Mouse (Mus musculus) heart, embryonic 13.5 days (tissue): ENCODE data around the gene Triap1. TPM values are rescaled to one million over a fixed set of nuclear protein-coding genes. Genes with fewer than 3 reads are reported as not detected.
A peak's percentile ranks its signal among the peaks of the same experiment; 100 is the strongest.

ENCODE experiments used
- ATAC-seq: fragments of 200-750 bp; cut with Nextera tagmentation; 2 replicates; pipeline ENCODE4 v1.8.0; 2017; ENCODE audit warnings: moderate TSS enrichment; ENCODE audit not compliant: insufficient number of reproducible peaks, low FRiP score, low TSS enrichment; ENCODE audit errors: extremely low read depth
- H3K27ac ChIP-seq: fragments of 300-500 bp; sonication (generic); replicated peaks from 2 replicates; pipeline ENCODE4 v1.5.1; 2015; ENCODE audit warnings: moderate library complexity, mild to moderate bottlenecking, inconsistent platforms
- H3K27me3 ChIP-seq: fragments of 300-500 bp; sonication (generic); replicated peaks from 2 replicates; pipeline ENCODE4 v1.6.1; 2015; ENCODE audit warnings: mild to moderate bottlenecking, inconsistent platforms
- H3K36me3 ChIP-seq: fragments of 300-500 bp; sonication (generic); 2 replicates; pipeline ENCODE4 v1.6.1; 2015; ENCODE audit warnings: mild to moderate bottlenecking, inconsistent platforms
- H3K4me1 ChIP-seq: fragments of 300-500 bp; sonication (generic); 2 replicates; pipeline ENCODE4 v1.6.1; 2015; ENCODE audit warnings: inconsistent platforms
- H3K4me2 ChIP-seq: fragments of 300-500 bp; sonication (generic); 2 replicates; pipeline ENCODE4 v1.6.1; 2015; ENCODE audit warnings: inconsistent platforms, mild to moderate bottlenecking, moderate library complexity
- H3K4me3 ChIP-seq: fragments of 300-500 bp; sonication (generic); 2 replicates; pipeline ENCODE4 v1.5.1; 2015; ENCODE audit warnings: moderate library complexity, mild to moderate bottlenecking, inconsistent platforms
- H3K9ac ChIP-seq: fragments of 300-500 bp; sonication (generic); 2 replicates; pipeline ENCODE4 v1.6.1; 2015; ENCODE audit warnings: inconsistent platforms, mild to moderate bottlenecking, moderate library complexity
- H3K9me3 ChIP-seq: fragments of 300-500 bp; sonication (generic); 2 replicates; pipeline ENCODE4 v1.6.1; 2016; ENCODE audit warnings: inconsistent platforms
- WGBS: fragments of 180-500 bp; shearing (Covaris S2); methylation state at CpG from one replicate; pipeline ENCODE4 v1.1.7; 2015; ENCODE audit warnings: mixed read lengths; 5-methylcytosine and 5-hydroxymethylcytosine counted together
- polyA plus RNA-seq: library from polyadenylated mRNA; unstranded; fragments of >200 nt; fragmentation: Nextera tagmentation; extraction: Ambion mirVana; gene quantifications from 2 replicates; pipeline ENCODE4 v1.2.1, GENCODE M21; 2015

Gene Triap1
- polyA plus RNA-seq, 1 experiment from 2014 or later: 42.4 TPM

DNA sequence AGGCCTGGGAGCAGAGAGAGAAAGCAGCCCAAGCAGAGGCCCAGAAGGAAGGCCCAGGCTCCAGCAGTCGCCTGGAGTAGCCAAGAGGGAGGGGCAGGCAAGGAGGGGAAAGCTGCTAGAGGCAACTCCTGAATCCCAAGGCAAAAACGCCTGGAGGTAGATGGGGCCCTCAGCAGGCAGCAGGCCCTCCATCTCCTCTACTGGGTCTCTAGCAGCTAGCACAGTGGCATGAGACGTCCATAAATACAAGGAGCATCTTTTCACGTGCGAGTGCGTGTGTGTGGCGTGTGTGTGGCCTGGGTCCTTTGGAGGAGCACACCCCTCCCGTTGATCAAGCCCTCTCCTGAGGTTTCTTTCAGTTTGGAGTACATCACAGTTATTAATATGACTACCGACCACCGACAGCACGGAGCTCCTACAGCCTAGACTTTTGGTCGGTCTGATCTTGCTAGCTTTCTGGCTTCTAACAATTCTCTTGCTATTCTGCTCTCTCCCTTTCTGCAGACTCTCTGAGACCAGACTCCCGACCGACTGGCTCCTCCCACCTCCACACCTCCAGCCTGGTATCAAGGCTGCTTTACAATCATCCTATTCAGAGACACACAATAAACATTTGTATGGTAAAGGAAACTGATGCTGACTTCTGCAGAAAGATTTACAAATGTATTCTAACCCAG, 23.9 kb upstream of the Triap1 start:
- Histone ChIP-seq H3K4me1 (peaks cover 54% of the 10 kb centered on the region), H3K27ac (peak overlapping the region; percentile 58), H3K27me3 (no peaks in the 10 kb centered on the region), H3K36me3 (no peaks in the 10 kb centered on the region), H3K4me3 (no peak overlapping the region), H3K9ac (peak overlapping the region; percentile 41), H3K9me3 (no peaks in the 10 kb centered on the region), H3K4me2 (peak overlapping the region; percentile 56)
- ATAC-seq: no peak
- WGBS: 12% methylated on average over 14 of the region's 14 CpGs

DNA sequence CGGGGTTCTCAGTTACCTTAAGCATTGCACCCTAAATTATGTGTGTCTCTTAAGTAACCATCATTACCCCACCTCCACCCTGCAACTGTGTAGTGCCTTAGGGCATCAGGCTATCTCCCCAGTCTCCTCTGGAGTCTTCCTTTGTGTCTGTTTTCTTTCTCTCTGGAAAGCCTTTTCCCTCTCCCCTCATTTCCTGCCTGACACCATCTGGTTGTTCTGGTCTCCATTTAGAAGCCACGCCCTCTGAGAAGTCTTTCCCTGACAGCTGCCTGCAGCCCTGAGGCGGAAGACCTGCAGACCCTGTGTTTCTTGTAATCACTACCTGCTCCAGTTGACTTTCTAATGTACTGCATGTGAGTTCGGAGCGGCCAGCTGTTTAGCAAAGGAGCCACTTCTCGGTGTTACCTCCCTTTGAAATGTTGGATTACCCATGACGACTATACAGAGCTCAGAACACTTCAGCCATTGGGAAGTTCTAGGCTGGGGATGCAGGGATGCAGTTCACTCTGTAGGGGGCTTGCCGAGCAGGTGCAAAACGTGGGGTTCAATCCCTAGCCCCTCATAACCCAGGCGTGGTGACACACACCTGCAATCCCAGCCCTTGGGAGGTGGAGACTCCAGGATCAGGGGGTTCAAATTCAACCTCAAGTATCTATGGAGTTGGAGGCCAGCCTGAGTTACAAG, 23.2 kb upstream of the Triap1 start:
- peak overlapping the region; percentile 56 for H3K4me2 ChIP-seq
- H3K9ac ChIP-seq: peak overlapping the region; percentile 41; the same call in 1 of the 2 replicates
- H3K9me3 ChIP-seq: no peaks in the 10 kb centered on the region
- ATAC-seq: no peak
- H3K4me1 ChIP-seq: peaks cover 47% of the 10 kb centered on the region
- WGBS: 8% methylated on average over 10 of the region's 10 CpGs
- H3K36me3 ChIP-seq: no peaks in the 10 kb centered on the region
- H3K4me3 ChIP-seq: peak overlapping the region; percentile 9; the same call in 1 of the 2 replicates
- peak overlapping the region; percentile 58 for H3K27ac ChIP-seq
- no peaks in the 10 kb centered on the region for H3K27me3 ChIP-seq

DNA sequence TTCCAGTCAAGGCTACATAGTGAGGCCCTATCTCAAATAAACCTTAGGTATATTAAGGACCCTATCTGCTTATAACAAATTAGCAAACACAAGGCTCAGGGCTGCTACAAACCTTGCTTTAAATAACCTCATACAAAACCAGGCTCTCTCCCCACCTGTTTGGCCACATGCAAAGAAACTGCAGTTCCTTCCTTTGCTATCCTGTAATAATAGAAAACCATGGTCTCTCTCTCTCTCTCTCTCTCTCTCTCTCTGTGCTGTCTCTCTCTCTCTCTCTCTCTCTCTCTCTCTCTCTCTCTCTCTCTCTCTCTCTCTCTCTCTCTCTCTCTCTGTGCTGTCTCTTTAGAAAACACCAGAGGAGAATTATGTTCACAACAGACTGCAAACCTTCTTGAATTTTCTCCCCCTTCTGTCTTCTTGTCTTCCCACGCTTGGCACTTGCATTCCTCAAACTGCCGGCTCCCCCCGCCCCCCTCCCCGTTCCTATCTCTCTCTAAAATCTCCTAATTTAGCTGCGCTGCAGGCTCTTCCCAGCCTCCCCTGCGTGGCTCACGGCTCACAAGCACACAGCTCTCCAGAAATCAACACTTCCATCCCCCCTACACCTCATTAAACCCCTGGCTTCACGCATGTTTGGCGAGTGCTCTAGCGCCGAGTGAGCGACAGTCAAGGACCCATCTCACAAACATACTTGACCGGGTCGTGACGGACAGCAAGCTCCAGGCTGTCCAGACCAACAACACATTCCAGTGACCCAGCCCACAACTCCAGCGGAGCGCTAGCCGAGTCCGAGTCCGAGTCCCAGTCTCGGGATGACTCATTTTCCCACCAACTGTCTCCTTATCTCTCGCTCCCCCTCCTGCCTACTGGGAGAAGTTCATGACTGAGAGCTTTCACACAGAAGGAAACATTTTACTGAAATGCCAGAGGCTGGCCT, 21.8 kb upstream of the Triap1 start:
- Histone ChIP-seq H3K9ac (peak overlapping the region; percentile 80), H3K9me3 (no peaks in the 10 kb centered on the region), H3K4me3 (peak overlapping the region; percentile 54), H3K36me3 (no peaks in the 10 kb centered on the region), H3K4me2 (peak overlapping the region; percentile 86), H3K27ac (peak overlapping the region; percentile 78), H3K4me1 (peaks cover 36% of the 10 kb centered on the region), H3K27me3 (no peaks in the 10 kb centered on the region)
- under 1% methylated on average over 22 of the region's 22 CpGs for WGBS
- peak; percentile 70; the same call in 1 of the 2 replicates for ATAC-seq

DNA sequence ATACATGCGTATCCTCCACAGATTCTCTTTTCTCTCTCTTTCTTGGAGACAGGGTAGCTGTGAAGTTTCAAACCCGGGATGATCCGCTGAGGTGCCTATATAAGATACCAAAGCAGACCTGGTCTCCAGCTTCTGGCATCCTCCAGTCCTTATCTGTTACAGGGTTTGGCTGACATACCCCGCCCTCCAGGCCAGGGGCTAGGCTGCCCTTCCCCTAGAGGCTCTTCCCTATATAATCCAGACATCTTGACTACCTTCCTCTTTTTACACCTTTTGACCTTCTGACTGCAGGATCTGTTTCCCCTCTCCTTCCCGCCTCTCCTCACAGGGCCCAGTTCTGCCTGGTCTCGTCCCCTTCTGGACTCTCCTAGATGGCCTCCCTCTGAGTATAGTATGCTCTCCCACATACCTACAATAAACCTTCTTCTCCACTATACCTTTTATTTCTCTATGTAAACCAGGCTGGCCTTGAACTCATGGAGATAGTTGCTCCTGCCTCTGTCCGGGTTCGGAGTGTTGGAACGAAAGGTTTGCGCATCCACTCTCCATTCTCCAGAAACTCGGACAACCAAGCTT, 14.7 kb upstream of the Triap1 start:
- WGBS: 11% methylated on average over 11 of the region's 11 CpGs
- ATAC-seq: peak; percentile 12; the same call in 1 of the 2 replicates
- H3K27me3 ChIP-seq: no peaks in the 10 kb centered on the region

DNA sequence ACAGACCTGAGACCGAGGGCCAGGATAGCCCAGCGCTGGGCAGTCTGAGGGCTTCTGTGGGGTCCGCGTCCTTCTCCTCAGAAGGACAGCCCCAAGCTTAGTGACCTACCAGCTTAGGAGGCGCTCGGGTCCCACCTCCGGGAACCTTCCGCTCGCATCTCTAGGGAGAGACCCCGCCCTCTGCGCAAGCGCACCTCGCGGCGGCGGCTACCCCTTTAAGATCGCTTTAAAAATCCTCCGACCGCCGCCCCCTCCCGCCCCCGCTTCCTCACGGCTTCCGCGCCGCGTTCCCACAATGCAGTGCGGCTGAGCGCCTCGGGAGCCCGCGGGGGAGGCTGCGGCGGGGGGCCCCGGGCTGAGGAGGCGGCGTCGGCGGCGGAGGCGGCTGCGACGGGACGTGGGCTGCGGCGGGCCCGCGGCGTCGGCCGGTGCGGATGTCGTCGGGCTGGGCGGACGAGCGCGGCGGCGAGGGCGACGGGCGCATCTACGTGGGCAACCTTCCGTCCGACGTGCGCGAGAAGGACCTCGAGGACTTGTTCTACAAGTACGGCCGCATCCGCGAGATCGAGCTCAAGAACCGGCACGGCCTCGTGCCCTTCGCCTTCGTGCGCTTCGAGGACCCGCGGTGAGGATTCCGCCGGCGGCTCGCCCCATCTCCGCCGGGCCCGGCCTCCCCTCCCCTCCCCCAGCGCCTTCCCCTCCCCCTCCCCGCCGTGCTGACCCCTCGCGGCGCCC, 14.0 kb upstream of the Triap1 start, which contains the start of gene Srsf9:
Srsf9 (plus strand) TSS at position 303 of the 735 bp plus-strand sequence.
- H3K27me3 ChIP-seq: no peaks in the 10 kb centered on the region
- ATAC-seq: peak; percentile 85
- peak within 1 kb of the TSS; percentile 98 for H3K9ac ChIP-seq
- H3K27ac ChIP-seq: peak within 1 kb of the TSS; percentile 91
- H3K4me1 ChIP-seq: peaks cover 45% of the 10 kb centered on the region
- under 1% methylated on average over 93 of the region's 97 CpGs for WGBS
- peak within 1 kb of the TSS; percentile 99 for H3K4me3 ChIP-seq
- H3K9me3 ChIP-seq: no peaks in the 10 kb centered on the region
- peak within 1 kb of the TSS; percentile 91 for H3K4me2 ChIP-seq
- peaks cover 29% of the 10 kb centered on the region for H3K36me3 ChIP-seq

More for the DNA sequence above, 14.7 kb upstream of the Triap1 start:
- peaks cover 43% of the 10 kb centered on the region for H3K4me1 ChIP-seq
- peak overlapping the region; percentile 98 for H3K9ac ChIP-seq
- peak overlapping the region; percentile 99 for H3K4me3 ChIP-seq
- no peaks in the 10 kb centered on the region for H3K9me3 ChIP-seq
- peak overlapping the region; percentile 91 for H3K27ac ChIP-seq
- H3K36me3 ChIP-seq: peaks cover 22% of the 10 kb centered on the region
- peak overlapping the region; percentile 91 for H3K4me2 ChIP-seq

DNA sequence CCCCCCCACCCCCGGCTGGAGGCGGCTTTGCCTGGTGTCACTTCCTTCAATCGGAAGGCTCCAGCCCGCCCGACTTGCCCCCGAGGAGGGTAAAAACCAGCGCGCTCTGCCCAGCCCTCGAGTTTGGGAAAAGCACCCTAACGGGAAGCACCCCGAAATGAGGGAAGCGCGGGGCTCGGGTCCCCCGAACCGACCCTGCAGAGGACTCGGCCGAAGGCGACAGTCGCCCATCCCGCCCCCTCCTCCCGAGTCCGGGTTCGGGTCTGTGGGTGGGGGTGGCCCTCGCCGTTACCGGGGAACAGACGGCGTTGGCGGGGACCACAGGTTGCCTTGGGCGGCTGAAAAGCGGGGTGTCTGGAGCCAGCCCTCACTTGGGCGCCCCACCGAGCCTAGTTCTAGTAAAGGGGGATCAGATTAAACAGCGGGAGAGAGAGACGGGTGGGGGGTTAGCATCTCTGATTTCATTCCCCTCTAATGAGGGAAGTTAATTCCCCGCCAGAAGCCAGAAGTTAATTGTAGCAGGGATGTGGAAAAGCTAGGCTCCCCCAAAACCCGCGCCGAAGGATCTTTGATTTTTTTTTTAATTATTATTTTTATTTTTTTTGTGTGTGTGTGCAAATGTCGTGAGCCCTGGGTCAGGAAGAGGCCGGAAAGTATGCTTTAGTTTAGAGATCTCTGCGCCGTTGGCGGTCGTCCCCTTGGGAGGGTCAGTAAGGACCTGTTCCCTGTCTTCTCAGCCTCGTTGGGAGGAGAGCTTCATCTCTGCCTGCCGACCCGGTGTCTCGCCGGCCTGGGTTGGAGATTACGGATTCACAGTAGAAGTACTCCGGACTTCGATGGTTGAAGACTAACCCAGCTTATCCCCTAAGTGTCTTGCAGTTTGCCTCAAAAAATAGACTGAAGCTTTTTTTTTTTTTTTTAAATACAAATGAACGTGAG, 13.1 kb upstream of the Triap1 start:
- Histone ChIP-seq H3K4me3 (peak overlapping the region; percentile 99), H3K4me2 (peak overlapping the region; percentile 91), H3K27ac (peak overlapping the region; percentile 91), H3K36me3 (peaks cover 38% of the 10 kb centered on the region), H3K9me3 (no peaks in the 10 kb centered on the region), H3K4me1 (peaks cover 49% of the 10 kb centered on the region), H3K27me3 (no peaks in the 10 kb centered on the region), H3K9ac (peak overlapping the region; percentile 98)
- under 1% methylated on average over 55 of the region's 55 CpGs for WGBS
- ATAC-seq: no peak; the same call in 1 of the 2 replicates

DNA sequence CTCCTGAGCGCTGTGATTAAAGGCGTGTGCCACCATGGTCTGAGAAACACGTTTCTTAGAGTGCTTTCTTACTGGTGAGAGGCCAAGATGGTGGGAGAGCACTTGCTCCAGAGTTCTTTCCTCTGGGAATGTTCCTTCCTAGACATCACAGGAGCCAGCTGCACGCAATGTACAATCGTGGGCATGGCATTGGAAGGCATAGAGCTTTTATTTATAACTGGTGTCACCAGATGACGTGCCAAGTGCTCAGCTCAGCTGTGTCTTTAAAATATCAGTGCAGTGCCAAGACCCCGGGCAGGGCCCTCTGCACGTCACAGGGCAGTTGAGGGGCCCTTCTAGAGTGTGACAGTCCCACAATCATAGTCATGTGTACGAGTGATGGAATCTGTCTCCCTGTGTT, 10.1 kb upstream of the Triap1 start:
- no peaks in the 10 kb centered on the region for H3K9me3 ChIP-seq
- H3K4me1 ChIP-seq: peaks cover 61% of the 10 kb centered on the region
- 0 out of 2 replicates have a peak overlapping the region, but pooled peaks have one; percentile 13 for H3K4me2 ChIP-seq
- WGBS: 65% methylated on average over 9 of the region's 9 CpGs
- peaks cover 68% of the 10 kb centered on the region for H3K36me3 ChIP-seq
- H3K4me3 ChIP-seq: 0 out of 2 replicates have a peak overlapping the region, but pooled peaks have one; percentile 1
- peak overlapping the region; percentile 54; the same call in 1 of the 2 replicates for H3K27ac ChIP-seq
- no peak overlapping the region; the same call in 1 of the 2 replicates for H3K9ac ChIP-seq
- ATAC-seq: no peak
- no peaks in the 10 kb centered on the region for H3K27me3 ChIP-seq

DNA sequence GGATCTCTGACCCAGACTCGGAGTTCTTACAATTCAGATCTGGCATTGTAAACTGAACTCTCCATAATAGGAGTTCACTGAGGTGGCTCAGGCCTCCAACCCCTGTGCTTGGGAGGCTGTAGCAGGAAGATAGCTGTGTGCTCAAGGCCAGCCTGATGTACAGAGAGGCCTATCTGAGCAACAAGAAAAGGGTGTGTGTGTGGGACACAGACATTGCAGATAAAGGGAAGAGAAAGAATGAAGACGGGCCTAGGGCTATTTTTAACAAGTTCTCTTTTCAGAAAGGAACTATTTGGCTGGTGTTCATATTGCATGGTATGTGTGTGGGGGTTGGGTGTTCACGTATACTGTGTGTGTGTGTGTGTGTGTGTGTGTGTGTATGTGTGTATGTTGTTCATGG, 7.4 kb upstream of the Triap1 start:
- Histone ChIP-seq H3K36me3 (peaks cover 83% of the 10 kb centered on the region), H3K4me3 (no peak overlapping the region), H3K4me1 (peaks cover 50% of the 10 kb centered on the region), H3K9me3 (no peaks in the 10 kb centered on the region), H3K4me2 (0 out of 2 replicates have a peak overlapping the region, but pooled peaks have one; percentile 0), H3K9ac (0 out of 2 replicates have a peak overlapping the region, but pooled peaks have one; percentile 13), H3K27me3 (no peaks in the 10 kb centered on the region), H3K27ac (peak overlapping the region; percentile 46)
- ATAC-seq: no peak
- WGBS: 44% methylated on average over 3 of the region's 3 CpGs

DNA sequence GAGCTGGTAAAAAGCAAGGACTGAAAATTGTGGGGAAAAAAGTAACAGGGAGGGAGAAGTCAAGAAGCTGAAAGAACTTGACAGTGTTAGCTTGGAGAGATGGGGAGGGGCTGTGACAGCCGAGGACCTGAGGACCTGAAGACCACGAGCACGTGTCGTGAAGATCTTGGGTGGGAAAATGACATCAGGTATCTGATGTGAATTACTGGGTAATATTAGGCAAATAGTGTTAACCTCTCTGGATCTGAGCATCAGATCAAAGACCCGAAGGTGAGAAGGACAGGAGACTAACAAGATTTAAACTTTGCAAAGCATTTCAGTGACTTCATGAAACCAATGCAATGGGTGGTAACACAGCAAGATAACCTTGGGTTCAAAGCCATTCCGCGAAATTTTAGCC, 1.0 kb upstream of the Triap1 start:
- Histone ChIP-seq H3K4me1 (peaks cover 25% of the 10 kb centered on the region), H3K36me3 (peaks cover 53% of the 10 kb centered on the region), H3K27ac (no peak overlapping the region), H3K9ac (peak overlapping the region; percentile 92), H3K27me3 (no peaks in the 10 kb centered on the region), H3K4me3 (peak overlapping the region; percentile 94), H3K4me2 (peak overlapping the region; percentile 75), H3K9me3 (no peaks in the 10 kb centered on the region)
- 21% methylated on average over 7 of the region's 7 CpGs for WGBS
- no peak for ATAC-seq
